Mouse (Mus musculus): ENCODE results near the gene Nav2. TPM values are rescaled to one million over a fixed set of nuclear protein-coding genes. Genes with fewer than 3 reads are reported as not detected.

The Nav2 gene
- polyA plus RNA-seq, 1 experiment = 21.9 TPM

DNA sequence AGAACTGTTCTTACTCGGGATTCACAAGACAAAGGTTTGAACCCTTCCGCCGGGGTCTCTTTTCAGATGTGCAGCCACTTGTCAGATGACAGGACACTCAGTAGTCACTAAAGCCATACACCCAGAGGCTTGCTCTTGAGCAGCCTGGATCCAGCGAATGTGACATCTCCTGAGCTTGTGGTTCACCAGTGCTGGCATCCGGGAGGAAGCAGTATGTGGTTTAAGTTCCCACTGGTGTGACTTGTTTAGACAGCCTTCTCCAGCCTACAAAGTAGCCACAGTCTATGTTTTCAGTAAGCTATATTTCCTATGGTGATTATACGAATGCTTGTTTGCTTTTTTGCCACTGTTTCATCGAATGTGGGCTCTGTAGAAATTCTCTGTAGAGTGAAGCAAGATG lies 331.9 kb downstream of the Nav2 start:
- Histone ChIP-seq H3ac (ENCODE audit: control insufficient read depth, insufficient read length) (no peak overlapping the region), H3K4me2 (ENCODE audit: low read depth) (no peak overlapping the region), H3K4me3 (no peak overlapping the region), H3K79me2 (ENCODE audit: control insufficient read depth, insufficient read depth) (no peaks in the 10 kb centered on the region), H3K27me3 (ENCODE audit: control insufficient read depth, insufficient read depth, insufficient read length) (no peaks in the 10 kb centered on the region), H3K36me3 (ENCODE audit: control insufficient read depth, insufficient read depth) (no peaks in the 10 kb centered on the region)
- TF ChIP-seq MYOD1 (IDR thresholded peaks at IDR 0.05; ENCODE audit: control insufficient read depth in 1 of 3, insufficient read length in 2 of 3, low read depth in 2 of 3) (no peak), REST (IDR thresholded peaks at IDR 0.05; ENCODE audit: insufficient read depth, insufficient read length) (no peak), E2F4 (IDR thresholded peaks at IDR 0.05; ENCODE audit: insufficient read depth) (no peak), MAX (IDR thresholded peaks at IDR 0.05; ENCODE audit: low read depth) (no peak), MYOG (IDR thresholded peaks at IDR 0.05; ENCODE audit: control insufficient read depth in 1 of 3, insufficient read depth in 1 of 3, insufficient read length in 2 of 3, low read depth in 2 of 3) (no peak), USF1 (IDR thresholded peaks at IDR 0.05; ENCODE audit: low read depth) (no peak), TCF3 (IDR thresholded peaks at IDR 0.05; ENCODE audit: insufficient read length, low read depth) (no peak), TCF12 (IDR thresholded peaks at IDR 0.05; ENCODE audit: insufficient read depth, poor library complexity, severe bottlenecking) (no peak), POLR2A (IDR thresholded peaks at IDR 0.05; ENCODE audit: insufficient read length, low read depth) (no peak), CEBPB (IDR thresholded peaks at IDR 0.05; ENCODE audit: insufficient read depth, poor library complexity, severe bottlenecking) (no peak), SRF (IDR thresholded peaks at IDR 0.05; ENCODE audit: control insufficient read depth, insufficient read length, low read depth) (no peak), POLR2AphosphoS2 (IDR thresholded peaks at IDR 0.05; ENCODE audit: insufficient read length, low read depth) (no peak)

DNA sequence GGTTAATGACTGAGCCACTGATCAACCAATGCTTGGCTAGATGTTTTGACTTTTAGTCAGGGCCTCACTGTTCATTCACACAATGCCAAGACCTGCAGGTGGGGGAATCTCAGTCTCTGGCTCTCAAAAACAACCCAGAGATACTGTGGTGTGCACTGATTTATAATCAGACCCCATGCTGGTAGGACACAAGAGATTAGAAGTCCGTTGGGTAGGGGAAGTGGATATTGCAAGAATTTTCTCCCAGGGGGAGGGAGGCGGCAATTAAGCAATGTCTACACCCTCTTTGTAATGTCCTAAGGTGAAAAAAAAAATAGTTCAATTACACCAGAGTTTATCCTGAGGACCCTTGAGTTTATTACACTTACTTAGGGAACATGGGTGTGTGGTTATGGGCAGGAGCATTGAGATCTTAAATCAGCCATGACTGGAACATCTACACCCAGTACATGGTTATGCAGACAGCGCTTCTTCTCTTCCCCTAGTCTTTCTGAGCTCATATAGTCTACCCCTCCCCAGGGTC lies 332.8 kb downstream of the Nav2 start:
- Histone ChIP-seq H3K36me3 (ENCODE audit: control insufficient read depth, insufficient read depth) (no peaks in the 10 kb centered on the region), H3K79me2 (ENCODE audit: control insufficient read depth, insufficient read depth) (no peaks in the 10 kb centered on the region), H3K27me3 (ENCODE audit: control insufficient read depth, insufficient read depth, insufficient read length) (no peaks in the 10 kb centered on the region), H3K4me2 (ENCODE audit: low read depth) (no peak overlapping the region), H3ac (ENCODE audit: control insufficient read depth, insufficient read length) (no peak overlapping the region), H3K4me3 (no peak overlapping the region)
- TF ChIP-seq POLR2AphosphoS2 (IDR thresholded peaks at IDR 0.05; ENCODE audit: insufficient read length, low read depth) = no peak
- TF ChIP-seq POLR2A (IDR thresholded peaks at IDR 0.05; ENCODE audit: insufficient read length, low read depth) = no peak
- no peak for TF ChIP-seq SRF (IDR thresholded peaks at IDR 0.05; ENCODE audit: control insufficient read depth, insufficient read length, low read depth)
- no peak for TF ChIP-seq MYOG (IDR thresholded peaks at IDR 0.05; ENCODE audit: control insufficient read depth in 1 of 3, insufficient read depth in 1 of 3, insufficient read length in 2 of 3, low read depth in 2 of 3)
- no peak for TF ChIP-seq USF1 (IDR thresholded peaks at IDR 0.05; ENCODE audit: low read depth)
- no peak for TF ChIP-seq REST (IDR thresholded peaks at IDR 0.05; ENCODE audit: insufficient read depth, insufficient read length)
- no peak for TF ChIP-seq TCF12 (IDR thresholded peaks at IDR 0.05; ENCODE audit: insufficient read depth, poor library complexity, severe bottlenecking)
- TF ChIP-seq TCF3 (IDR thresholded peaks at IDR 0.05; ENCODE audit: insufficient read length, low read depth) = no peak
- TF ChIP-seq MYOD1 (IDR thresholded peaks at IDR 0.05; ENCODE audit: control insufficient read depth in 1 of 3, insufficient read length in 2 of 3, low read depth in 2 of 3) = no peak
- no peak for TF ChIP-seq MAX (IDR thresholded peaks at IDR 0.05; ENCODE audit: low read depth)
- no peak for TF ChIP-seq CEBPB (IDR thresholded peaks at IDR 0.05; ENCODE audit: insufficient read depth, poor library complexity, severe bottlenecking)
- no peak for TF ChIP-seq E2F4 (IDR thresholded peaks at IDR 0.05; ENCODE audit: insufficient read depth)

DNA sequence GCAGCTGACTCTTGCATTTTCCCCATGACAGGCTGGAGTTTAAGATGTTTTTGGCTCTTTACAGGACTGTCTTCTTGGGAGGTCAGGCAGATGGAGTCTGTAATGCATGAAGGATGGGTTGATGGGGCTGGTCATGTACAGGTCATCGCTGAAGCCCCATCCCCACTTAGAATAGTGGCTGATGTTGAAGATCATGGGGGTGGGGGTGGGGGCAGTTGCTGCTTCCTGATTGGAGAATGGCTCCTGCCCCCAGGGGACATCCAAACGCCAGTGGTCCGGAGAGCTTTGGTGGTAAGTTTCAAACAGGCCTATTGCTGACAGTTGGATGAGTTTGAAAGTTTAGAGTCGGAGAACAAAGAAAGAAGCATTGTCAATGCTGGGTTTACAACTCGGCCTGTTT lies 333.7 kb downstream of the Nav2 start:
- no peak overlapping the region for H3K4me3 ChIP-seq

GRCm38 (mm10) chr7:49243079-49243478 lies 334.6 kb downstream of the Nav2 start:
- TF ChIP-seq POLR2A (IDR thresholded peaks at IDR 0.05; ENCODE audit: insufficient read length, low read depth) = no peak
- TF ChIP-seq USF1 (IDR thresholded peaks at IDR 0.05; ENCODE audit: low read depth) = no peak
- TF ChIP-seq TCF12 (IDR thresholded peaks at IDR 0.05; ENCODE audit: insufficient read depth, poor library complexity, severe bottlenecking) = no peak
- TF ChIP-seq TCF3 (IDR thresholded peaks at IDR 0.05; ENCODE audit: insufficient read length, low read depth) = no peak
- TF ChIP-seq POLR2AphosphoS2 (IDR thresholded peaks at IDR 0.05; ENCODE audit: insufficient read length, low read depth) = no peak
- TF ChIP-seq SRF (IDR thresholded peaks at IDR 0.05; ENCODE audit: control insufficient read depth, insufficient read length, low read depth) = no peak
- no peak for TF ChIP-seq REST (IDR thresholded peaks at IDR 0.05; ENCODE audit: insufficient read depth, insufficient read length)
- TF ChIP-seq MAX (IDR thresholded peaks at IDR 0.05; ENCODE audit: low read depth) = no peak
- TF ChIP-seq MYOD1 (IDR thresholded peaks at IDR 0.05; ENCODE audit: control insufficient read depth in 1 of 3, insufficient read length in 2 of 3, low read depth in 2 of 3) = no peak
- no peak for TF ChIP-seq E2F4 (IDR thresholded peaks at IDR 0.05; ENCODE audit: insufficient read depth)
- no peak for TF ChIP-seq CEBPB (IDR thresholded peaks at IDR 0.05; ENCODE audit: insufficient read depth, poor library complexity, severe bottlenecking)
- no peak for TF ChIP-seq MYOG (IDR thresholded peaks at IDR 0.05; ENCODE audit: control insufficient read depth in 1 of 3, insufficient read depth in 1 of 3, insufficient read length in 2 of 3, low read depth in 2 of 3)

More for the DNA sequence above, 333.7 kb downstream of the Nav2 start:
- Histone ChIP-seq H3K27me3 (ENCODE audit: control insufficient read depth, insufficient read depth, insufficient read length) (no peaks in the 10 kb centered on the region), H3K79me2 (ENCODE audit: control insufficient read depth, insufficient read depth) (no peaks in the 10 kb centered on the region), H3K4me2 (ENCODE audit: low read depth) (no peak overlapping the region), H3ac (ENCODE audit: control insufficient read depth, insufficient read length) (no peak overlapping the region), H3K36me3 (ENCODE audit: control insufficient read depth, insufficient read depth) (no peaks in the 10 kb centered on the region)
- TF ChIP-seq REST (IDR thresholded peaks at IDR 0.05; ENCODE audit: insufficient read depth, insufficient read length) (no peak), E2F4 (IDR thresholded peaks at IDR 0.05; ENCODE audit: insufficient read depth) (no peak), CEBPB (IDR thresholded peaks at IDR 0.05; ENCODE audit: insufficient read depth, poor library complexity, severe bottlenecking) (no peak), POLR2AphosphoS2 (IDR thresholded peaks at IDR 0.05; ENCODE audit: insufficient read length, low read depth) (no peak), USF1 (IDR thresholded peaks at IDR 0.05; ENCODE audit: low read depth) (no peak), MYOG (IDR thresholded peaks at IDR 0.05; ENCODE audit: control insufficient read depth in 1 of 3, insufficient read depth in 1 of 3, insufficient read length in 2 of 3, low read depth in 2 of 3) (no peak), TCF12 (IDR thresholded peaks at IDR 0.05; ENCODE audit: insufficient read depth, poor library complexity, severe bottlenecking) (no peak), SRF (IDR thresholded peaks at IDR 0.05; ENCODE audit: control insufficient read depth, insufficient read length, low read depth) (no peak), MYOD1 (IDR thresholded peaks at IDR 0.05; ENCODE audit: control insufficient read depth in 1 of 3, insufficient read length in 2 of 3, low read depth in 2 of 3) (no peak), POLR2A (IDR thresholded peaks at IDR 0.05; ENCODE audit: insufficient read length, low read depth) (no peak), TCF3 (IDR thresholded peaks at IDR 0.05; ENCODE audit: insufficient read length, low read depth) (no peak), MAX (IDR thresholded peaks at IDR 0.05; ENCODE audit: low read depth) (no peak)

More at GRCm38 (mm10) chr7:49243079-49243478, 334.6 kb downstream of the Nav2 start:
- Histone ChIP-seq H3K4me2 (ENCODE audit: low read depth) (no peak overlapping the region), H3K79me2 (ENCODE audit: control insufficient read depth, insufficient read depth) (no peaks in the 10 kb centered on the region), H3K27me3 (ENCODE audit: control insufficient read depth, insufficient read depth, insufficient read length) (no peaks in the 10 kb centered on the region), H3K36me3 (ENCODE audit: control insufficient read depth, insufficient read depth) (no peaks in the 10 kb centered on the region), H3ac (ENCODE audit: control insufficient read depth, insufficient read length) (no peak overlapping the region), H3K4me3 (no peak overlapping the region)
